Mouse (Mus musculus): ENCODE data around the gene Fat3. TPM values are rescaled to one million over a fixed set of nuclear protein-coding genes. Genes with fewer than 3 reads are reported as not detected.

Gene Fat3
- polyA plus RNA-seq, 1 experiment from 2014 or later: 1.1 TPM

- Histone ChIP-seq H3K4me2 (no peak overlapping the region), H3K36me3 (no peaks in the 10 kb centered on the region), H3K9me3 (no peaks in the 10 kb centered on the region), H3K4me1 (peaks cover 13% of the 10 kb centered on the region), H3K4me3 (no peak overlapping the region), H3K27ac (replicated peaks) (no peak overlapping the region), H3K9ac (no peak overlapping the region), H3K27me3 (replicated peaks) (no peaks in the 10 kb centered on the region)
- ATAC-seq (ENCODE audit: extremely low read depth, insufficient number of reproducible peaks, low FRiP score, low TSS enrichment): no peak
These were observed 274.5 kb downstream of the Fat3 start for GRCm38 (mm10) chr9:16226545-16226944.

GRCm38 (mm10) chr9:16221885-16222284 lies 279.2 kb downstream of the Fat3 start:
- no peaks in the 10 kb centered on the region for H3K27me3 ChIP-seq (replicated peaks)
- no peak overlapping the region for H3K27ac ChIP-seq (replicated peaks)
- no peaks in the 10 kb centered on the region for H3K4me1 ChIP-seq
- no peak overlapping the region for H3K4me2 ChIP-seq
- 62% methylated on average over 5 of the region's 5 CpGs for WGBS
- no peak overlapping the region for H3K9ac ChIP-seq
- no peak overlapping the region for H3K4me3 ChIP-seq
- no peak for ATAC-seq (ENCODE audit: extremely low read depth, insufficient number of reproducible peaks, low FRiP score, low TSS enrichment)
- no peaks in the 10 kb centered on the region for H3K36me3 ChIP-seq
- H3K9me3 ChIP-seq: no peaks in the 10 kb centered on the region

DNA sequence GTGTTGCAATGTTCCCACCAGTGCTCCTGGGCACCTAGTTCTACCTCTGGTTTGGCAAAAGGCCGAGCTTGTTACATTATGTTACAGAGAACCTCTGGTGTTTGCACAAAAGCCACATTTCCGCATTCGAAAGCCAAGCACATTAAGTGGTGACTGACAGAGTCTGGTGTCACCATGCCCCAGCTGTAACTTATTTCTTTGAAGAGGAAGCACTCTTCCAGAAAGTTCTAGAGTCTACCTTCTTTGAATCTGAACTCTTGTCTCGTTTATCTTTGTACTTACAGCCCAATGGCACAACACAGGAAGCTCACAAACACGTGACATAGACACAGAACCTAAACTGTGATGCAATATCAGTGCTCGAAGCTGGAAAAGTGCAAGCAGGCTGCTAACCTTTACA lies 284.9 kb downstream of the Fat3 start:
- no peak overlapping the region for H3K9ac ChIP-seq
- H3K9me3 ChIP-seq: no peaks in the 10 kb centered on the region
- WGBS: 58% methylated on average over 6 of the region's 6 CpGs
- ATAC-seq (ENCODE audit: extremely low read depth, insufficient number of reproducible peaks, low FRiP score, low TSS enrichment): no peak
- peak overlapping the region; percentile 73 for H3K27ac ChIP-seq (replicated peaks)
- H3K4me1 ChIP-seq: peaks cover 38% of the 10 kb centered on the region
- H3K36me3 ChIP-seq: no peaks in the 10 kb centered on the region
- H3K27me3 ChIP-seq (replicated peaks): no peaks in the 10 kb centered on the region
- H3K4me2 ChIP-seq: no peak overlapping the region
- H3K4me3 ChIP-seq: no peak overlapping the region

GRCm38 (mm10) chr9:16214731-16215681 lies 286.1 kb downstream of the Fat3 start:
- Histone ChIP-seq H3K27me3 (replicated peaks) (no peaks in the 10 kb centered on the region), H3K4me2 (0 out of 2 replicates have a peak overlapping the region, but pooled peaks have one; percentile 22), H3K27ac (replicated peaks) (peak overlapping the region; percentile 73), H3K9me3 (no peaks in the 10 kb centered on the region), H3K4me3 (no peak overlapping the region), H3K36me3 (no peaks in the 10 kb centered on the region), H3K4me1 (peaks cover 38% of the 10 kb centered on the region), H3K9ac (no peak overlapping the region)
- WGBS: 25% methylated on average over 7 of the region's 7 CpGs
- peak; percentile 92 for ATAC-seq (ENCODE audit: extremely low read depth, insufficient number of reproducible peaks, low FRiP score, low TSS enrichment)

DNA sequence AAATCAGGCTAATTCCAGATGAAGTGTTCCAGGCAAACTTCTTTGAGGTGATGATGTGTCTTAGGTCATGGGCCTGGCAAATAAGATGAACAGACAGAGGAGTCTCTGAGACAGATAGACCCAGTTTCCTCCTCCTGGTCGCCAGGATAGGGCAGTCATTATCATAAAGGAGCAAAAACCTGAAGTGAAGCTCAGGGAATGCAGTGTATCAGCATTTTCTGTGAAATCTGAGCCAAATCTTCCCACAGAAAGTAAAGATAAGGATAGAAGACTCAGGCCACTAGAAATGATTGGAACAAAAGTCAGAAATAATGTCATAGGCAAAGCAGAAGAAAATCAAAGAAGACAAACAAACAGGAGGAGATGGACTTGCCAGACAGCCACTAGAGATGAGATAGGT lies 287.8 kb downstream of the Fat3 start:
- Histone ChIP-seq H3K36me3 (no peaks in the 10 kb centered on the region), H3K4me3 (no peak overlapping the region), H3K9ac (no peak overlapping the region), H3K27ac (replicated peaks) (0 out of 2 replicates have a peak overlapping the region, but pooled peaks have one; percentile 26), H3K27me3 (replicated peaks) (no peaks in the 10 kb centered on the region), H3K4me2 (no peak overlapping the region), H3K9me3 (no peaks in the 10 kb centered on the region), H3K4me1 (peaks cover 38% of the 10 kb centered on the region)
- ATAC-seq (ENCODE audit: extremely low read depth, insufficient number of reproducible peaks, low FRiP score, low TSS enrichment): no peak
- WGBS: 30% methylated on average over 1 of the region's 1 CpGs

GRCm38 (mm10) chr9:16212628-16213027 lies 288.5 kb downstream of the Fat3 start:
- Histone ChIP-seq H3K4me3 (no peak overlapping the region), H3K27me3 (replicated peaks) (no peaks in the 10 kb centered on the region), H3K9me3 (no peaks in the 10 kb centered on the region), H3K9ac (no peak overlapping the region), H3K27ac (replicated peaks) (no peak overlapping the region), H3K36me3 (no peaks in the 10 kb centered on the region), H3K4me2 (no peak overlapping the region), H3K4me1 (peaks cover 38% of the 10 kb centered on the region)
- no peak for ATAC-seq (ENCODE audit: extremely low read depth, insufficient number of reproducible peaks, low FRiP score, low TSS enrichment)
- 29% methylated on average over 3 of the region's 3 CpGs for WGBS

DNA sequence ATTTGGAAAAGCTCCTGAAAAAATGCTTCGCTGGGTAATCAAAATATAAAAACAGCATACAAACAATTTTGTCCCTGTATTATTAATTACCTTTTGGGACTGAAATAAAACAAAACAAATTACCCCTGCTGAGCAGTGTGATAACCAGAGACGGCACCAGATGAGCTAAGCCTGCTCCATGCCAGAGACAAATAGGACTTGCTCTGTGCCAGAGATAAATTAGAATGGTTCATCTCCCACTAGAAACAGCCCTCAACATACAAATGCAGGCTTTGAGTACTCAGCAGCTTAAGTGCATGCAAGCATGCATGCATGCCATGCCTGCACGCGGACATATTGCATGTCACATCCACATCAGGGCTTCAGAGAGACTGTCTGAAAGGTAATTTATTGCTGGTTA lies 288.9 kb downstream of the Fat3 start:
- WGBS: 61% methylated on average over 4 of the region's 4 CpGs
- H3K36me3 ChIP-seq: no peaks in the 10 kb centered on the region
- no peak overlapping the region for H3K27ac ChIP-seq (replicated peaks)
- H3K4me1 ChIP-seq: peaks cover 38% of the 10 kb centered on the region
- H3K4me3 ChIP-seq: no peak overlapping the region
- no peak overlapping the region for H3K9ac ChIP-seq
- H3K27me3 ChIP-seq (replicated peaks): no peaks in the 10 kb centered on the region
- H3K4me2 ChIP-seq: no peak overlapping the region
- no peaks in the 10 kb centered on the region for H3K9me3 ChIP-seq
- no peak for ATAC-seq (ENCODE audit: extremely low read depth, insufficient number of reproducible peaks, low FRiP score, low TSS enrichment)

- Histone ChIP-seq H3K27me3 (replicated peaks) (no peaks in the 10 kb centered on the region), H3K4me2 (no peak overlapping the region), H3K4me1 (peaks cover 38% of the 10 kb centered on the region), H3K36me3 (no peaks in the 10 kb centered on the region), H3K9ac (no peak overlapping the region), H3K4me3 (no peak overlapping the region), H3K27ac (replicated peaks) (no peak overlapping the region), H3K9me3 (no peaks in the 10 kb centered on the region)
- WGBS: 71% methylated on average over 3 of the region's 3 CpGs
- ATAC-seq (ENCODE audit: extremely low read depth, insufficient number of reproducible peaks, low FRiP score, low TSS enrichment): no peak
These were observed 289.6 kb downstream of the Fat3 start for GRCm38 (mm10) chr9:16211468-16211867.

GRCm38 (mm10) chr9:16202296-16202695 lies 298.8 kb downstream of the Fat3 start:
- Histone ChIP-seq H3K27ac (replicated peaks) (no peak overlapping the region), H3K9me3 (no peaks in the 10 kb centered on the region), H3K4me3 (no peak overlapping the region), H3K9ac (no peak overlapping the region), H3K27me3 (replicated peaks) (no peaks in the 10 kb centered on the region), H3K36me3 (no peaks in the 10 kb centered on the region), H3K4me1 (no peaks in the 10 kb centered on the region), H3K4me2 (no peak overlapping the region)
- 55% methylated on average over 6 of the region's 6 CpGs for WGBS
- no peak for ATAC-seq (ENCODE audit: extremely low read depth, insufficient number of reproducible peaks, low FRiP score, low TSS enrichment)

- Histone ChIP-seq H3K27ac (replicated peaks) (no peak overlapping the region), H3K4me1 (no peaks in the 10 kb centered on the region), H3K9me3 (no peaks in the 10 kb centered on the region), H3K9ac (no peak overlapping the region), H3K36me3 (no peaks in the 10 kb centered on the region), H3K4me2 (no peak overlapping the region), H3K27me3 (replicated peaks) (no peaks in the 10 kb centered on the region), H3K4me3 (no peak overlapping the region)
- WGBS: 34% methylated on average over 1 of the region's 1 CpGs
- ATAC-seq (ENCODE audit: extremely low read depth, insufficient number of reproducible peaks, low FRiP score, low TSS enrichment): no peak
These were observed 300.1 kb downstream of the Fat3 start for GRCm38 (mm10) chr9:16200948-16201347.

DNA sequence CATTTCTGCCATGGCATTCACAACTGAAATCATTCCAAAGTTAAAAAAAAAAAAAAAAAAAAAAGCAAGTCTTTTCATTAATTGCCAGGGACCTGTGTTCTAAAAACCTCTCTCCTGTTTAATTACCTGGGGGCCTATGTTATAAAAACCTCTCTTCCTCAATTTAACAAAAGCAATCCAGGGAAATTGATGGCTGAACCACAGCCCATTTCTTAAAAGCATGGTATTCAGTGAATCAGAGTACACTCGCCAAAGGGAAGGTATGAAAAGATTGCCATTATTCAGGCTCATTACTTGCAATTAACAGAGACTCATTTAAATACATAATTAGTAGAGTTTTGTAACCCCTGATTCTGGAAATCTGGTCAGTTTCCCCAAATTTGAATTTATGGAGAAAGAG lies 314.6 kb downstream of the Fat3 start:
- WGBS: 91% methylated on average over 1 of the region's 1 CpGs
- Histone ChIP-seq H3K4me1 (0 out of 2 replicates have a peak, but pooled peaks cover 7% of the 10 kb centered on the region), H3K4me3 (no peak overlapping the region), H3K27ac (replicated peaks) (no peak overlapping the region), H3K27me3 (replicated peaks) (no peaks in the 10 kb centered on the region; the same call in 1 of the 2 replicates), H3K9ac (no peak overlapping the region), H3K36me3 (no peaks in the 10 kb centered on the region), H3K4me2 (no peak overlapping the region), H3K9me3 (no peaks in the 10 kb centered on the region)
- ATAC-seq (ENCODE audit: extremely low read depth, insufficient number of reproducible peaks, low FRiP score, low TSS enrichment): no peak

DNA sequence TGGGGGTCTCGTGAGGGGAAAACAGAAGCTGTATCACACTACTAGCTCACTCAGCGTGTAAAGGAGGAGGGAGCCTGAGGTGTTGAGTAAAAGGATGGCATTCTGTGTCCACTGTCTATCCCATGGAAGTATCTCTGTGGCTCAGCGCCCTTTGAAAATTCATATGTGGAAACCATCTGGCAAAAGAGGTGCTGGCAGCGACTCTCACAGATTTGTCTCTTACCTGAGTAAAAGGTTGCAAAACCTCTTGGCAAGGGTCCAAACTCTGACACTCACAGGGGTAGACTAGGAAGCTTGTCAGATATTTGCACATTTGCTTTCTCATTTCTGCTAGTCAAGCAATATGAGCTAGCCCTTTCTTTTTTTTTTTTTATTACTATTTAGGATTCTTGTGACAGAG lies 331.8 kb downstream of the Fat3 start:
- H3K27me3 ChIP-seq (replicated peaks): no peaks in the 10 kb centered on the region
- H3K36me3 ChIP-seq: no peaks in the 10 kb centered on the region
- H3K4me3 ChIP-seq: no peak overlapping the region
- H3K27ac ChIP-seq (replicated peaks): no peak overlapping the region
- WGBS: 79% methylated on average over 4 of the region's 4 CpGs
- H3K4me2 ChIP-seq: no peak overlapping the region
- no peak overlapping the region for H3K9ac ChIP-seq
- no peaks in the 10 kb centered on the region; the same call in 1 of the 2 replicates for H3K9me3 ChIP-seq
- H3K4me1 ChIP-seq: 0 out of 2 replicates have a peak, but pooled peaks cover 4% of the 10 kb centered on the region
- ATAC-seq (ENCODE audit: extremely low read depth, insufficient number of reproducible peaks, low FRiP score, low TSS enrichment): no peak
